Mouse (Mus musculus) 3134 (cell line): ENCODE measurements around the gene Ezr.
A peak's percentile ranks its signal among the peaks of the same experiment; 100 is the strongest.

Experiments
- DNase-seq: peaks from one replicate; pipeline ENCODE4 v3.0.0-alpha.2; 2011; ENCODE audit warnings: low spot score; ENCODE audit not compliant: insufficient read length; ENCODE audit errors: extremely low read depth

Gene Ezr

GRCm38 (mm10) chr17:6794160-6794751, 11.7 kb upstream of the Ezr start:
- no peak for DNase-seq

DNA sequence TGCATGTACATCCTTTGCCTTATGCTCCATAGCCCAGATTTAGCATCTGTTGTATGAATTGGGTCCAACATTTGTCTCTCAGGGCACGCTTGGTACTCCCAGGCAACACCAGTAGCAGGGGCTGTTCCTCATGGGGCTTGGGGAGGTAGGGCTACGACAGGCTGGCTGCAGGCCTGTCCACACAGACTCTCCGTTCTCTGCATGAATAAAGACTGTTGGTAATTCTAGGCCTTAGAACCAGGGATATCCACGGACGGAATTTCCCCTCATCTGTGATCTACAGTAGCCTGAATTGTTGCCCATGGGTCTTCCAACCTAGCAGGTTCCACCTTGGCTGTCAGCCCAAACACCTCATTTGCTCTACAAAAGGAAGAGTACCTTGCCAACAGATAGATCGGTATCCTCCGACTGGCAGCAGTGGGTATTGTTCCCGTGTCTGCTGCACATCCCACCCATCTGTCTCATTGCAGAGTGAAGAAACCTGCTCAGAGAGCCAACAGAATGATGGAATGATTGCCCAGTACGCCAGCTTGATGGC, 7.1 kb upstream of the Ezr start:
- DNase-seq: no peak

GRCm38 (mm10) chr17:6789103-6789502, 6.5 kb upstream of the Ezr start:
- DNase-seq: peak; percentile 24

DNA sequence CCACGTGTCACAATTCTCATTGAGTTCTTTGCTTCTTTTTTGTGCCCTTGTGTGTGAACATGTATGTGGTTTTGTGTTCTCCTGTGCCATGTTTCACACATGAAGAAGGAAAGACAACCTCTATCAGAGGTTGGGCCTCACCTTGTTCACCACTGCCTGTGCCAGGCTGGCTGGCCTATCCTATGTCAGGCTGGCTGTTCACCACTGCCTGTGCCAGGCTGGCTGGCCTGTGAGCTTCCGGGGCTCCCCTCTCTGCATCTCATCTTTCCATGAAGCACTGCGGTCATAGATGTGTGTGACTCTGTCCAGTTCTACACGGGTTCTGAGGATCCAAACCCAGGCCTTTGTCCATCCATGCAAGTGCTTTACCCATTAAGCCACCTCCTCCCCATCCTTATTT, 4.7 kb upstream of the Ezr start:
- no peak for DNase-seq

- DNase-seq: no peak
Observed at GRCm38 (mm10) chr17:6783756-6784357, 1.3 kb upstream of the Ezr start.

DNA sequence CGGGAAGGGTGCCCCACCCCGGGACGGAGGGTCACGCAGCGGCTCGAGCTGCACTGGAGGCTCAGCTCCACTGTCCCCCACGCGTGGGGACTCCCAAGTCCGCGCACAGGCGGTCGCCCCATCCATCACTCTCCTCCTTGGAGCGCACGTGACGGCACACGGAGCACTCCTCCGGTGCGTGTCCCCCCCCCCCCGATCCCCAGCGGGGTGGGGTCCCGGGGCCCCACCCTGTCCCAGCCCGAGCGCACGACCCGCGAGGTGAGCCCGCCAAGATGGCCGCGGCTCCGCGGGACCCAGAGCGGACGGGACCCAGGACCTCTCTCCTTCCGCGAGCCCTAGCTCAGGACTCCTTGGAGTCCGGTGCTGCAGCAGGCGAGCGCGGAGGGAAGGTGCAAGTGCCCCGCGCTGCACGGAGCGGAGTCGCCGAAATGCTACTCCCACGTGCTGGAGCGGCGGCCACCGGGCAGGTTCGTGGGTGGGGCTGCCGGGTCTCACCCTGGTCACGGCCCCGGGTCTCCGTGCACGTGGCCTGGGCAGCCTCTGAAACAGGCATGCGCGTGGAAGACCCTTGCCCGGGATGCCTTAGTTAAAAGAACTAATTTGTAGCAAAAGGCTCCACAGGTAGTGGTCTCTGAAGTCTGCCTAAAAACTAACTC, 550 bp upstream of the Ezr start:
- DNase-seq: no peak

DNA sequence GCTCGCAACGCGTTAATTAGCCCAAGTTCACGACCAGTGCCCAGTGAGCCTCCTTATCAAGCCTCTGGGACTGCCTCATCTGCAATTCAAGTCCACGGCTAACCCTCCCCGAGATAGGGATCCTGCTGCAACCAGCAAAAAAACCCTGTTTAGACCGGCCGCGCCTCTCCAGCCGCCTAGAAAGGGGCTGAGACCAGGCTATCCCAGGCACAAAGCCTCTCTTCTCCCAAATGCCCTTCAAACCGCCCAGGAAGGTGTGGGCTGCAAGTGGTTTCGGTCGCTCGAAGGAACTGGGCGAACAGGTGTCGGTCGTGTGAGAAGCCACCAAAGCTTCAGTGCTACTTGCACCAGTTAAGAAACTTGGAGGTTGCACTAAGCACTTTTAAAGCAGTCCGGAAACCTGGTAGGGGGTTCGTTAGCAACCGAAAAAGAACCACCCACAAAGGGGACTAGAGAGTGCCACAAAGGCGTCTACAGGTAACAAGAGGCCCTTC, 504 bp downstream of the Ezr start:
- DNase-seq: no peak

DNA sequence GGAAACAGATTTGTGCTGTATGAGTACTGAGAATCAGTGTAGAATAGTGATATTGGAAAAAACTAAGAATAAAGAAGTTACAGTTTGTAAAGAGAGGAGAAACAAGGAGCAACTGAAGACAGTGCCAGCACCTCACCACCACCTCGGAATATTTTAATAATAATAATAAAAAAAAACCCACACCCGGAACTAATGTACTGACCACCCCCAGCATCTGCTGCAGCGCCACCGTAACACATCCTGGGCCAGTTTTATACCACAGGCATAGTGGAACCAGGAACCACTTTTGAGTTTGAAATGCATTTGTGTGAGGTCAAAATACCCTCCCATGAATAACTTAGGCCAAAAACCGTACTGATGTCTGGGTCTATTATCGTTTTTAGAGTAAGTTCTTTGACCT, 1.3 kb downstream of the Ezr start:
- no peak for DNase-seq

GRCm38 (mm10) chr17:6780521-6781115, 2.0 kb downstream of the Ezr start:
- no peak for DNase-seq

DNA sequence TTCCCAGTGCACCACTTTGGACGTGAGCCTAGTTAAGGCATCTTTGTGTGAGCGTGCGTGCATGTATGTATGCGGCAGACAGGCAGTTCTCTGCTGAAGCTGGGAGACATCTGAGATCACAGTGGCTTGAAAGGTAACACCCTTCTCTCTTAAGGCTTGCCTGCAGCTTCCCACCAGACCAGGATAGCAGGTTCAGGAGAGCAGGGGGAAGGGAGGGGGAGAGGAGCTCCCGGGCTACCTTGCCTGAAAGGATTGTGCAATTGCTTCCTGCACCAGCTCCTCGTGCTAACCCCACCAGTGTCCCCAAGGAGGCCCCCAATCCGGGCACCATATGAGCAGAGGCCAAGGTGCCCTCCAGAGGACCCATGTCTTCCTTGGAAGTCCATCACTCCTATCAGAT, 3.0 kb downstream of the Ezr start:
- DNase-seq: peak; percentile 38

DNA sequence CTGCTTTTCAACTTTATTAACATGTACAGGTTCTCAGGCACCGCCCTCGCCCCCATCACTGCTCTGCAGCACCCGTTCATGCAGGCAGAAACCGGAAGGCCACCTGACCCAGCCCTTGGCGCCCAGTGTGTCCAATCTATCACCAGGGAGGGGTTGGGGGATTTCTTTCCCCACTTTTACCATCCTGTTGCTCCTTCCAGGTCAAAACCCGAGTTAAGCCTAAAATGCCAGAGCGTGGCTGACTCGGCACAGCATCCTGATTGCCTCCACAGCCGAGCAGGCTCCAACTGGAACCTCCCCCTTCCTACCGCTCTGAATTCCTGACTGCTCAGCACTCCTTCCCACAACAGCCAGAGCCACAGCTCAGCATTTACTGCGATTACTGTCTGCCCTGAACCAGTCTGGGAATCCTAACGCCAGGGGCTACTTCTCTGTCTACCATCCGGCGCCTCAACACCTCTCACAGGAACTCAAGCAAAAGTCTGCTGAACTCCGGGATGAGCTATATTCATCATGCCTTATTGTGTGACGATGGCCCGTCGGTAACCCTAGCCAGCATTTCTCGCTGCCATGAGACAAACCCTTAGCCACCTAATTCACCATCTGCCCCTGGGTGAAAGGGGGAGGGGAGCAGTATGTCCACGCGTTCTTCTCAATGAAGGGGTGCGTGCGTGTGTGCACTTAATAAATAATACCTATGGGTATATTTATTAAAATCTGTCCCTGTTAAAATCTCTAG, 3.6 kb downstream of the Ezr start:
- peak; percentile 71 for DNase-seq

DNA sequence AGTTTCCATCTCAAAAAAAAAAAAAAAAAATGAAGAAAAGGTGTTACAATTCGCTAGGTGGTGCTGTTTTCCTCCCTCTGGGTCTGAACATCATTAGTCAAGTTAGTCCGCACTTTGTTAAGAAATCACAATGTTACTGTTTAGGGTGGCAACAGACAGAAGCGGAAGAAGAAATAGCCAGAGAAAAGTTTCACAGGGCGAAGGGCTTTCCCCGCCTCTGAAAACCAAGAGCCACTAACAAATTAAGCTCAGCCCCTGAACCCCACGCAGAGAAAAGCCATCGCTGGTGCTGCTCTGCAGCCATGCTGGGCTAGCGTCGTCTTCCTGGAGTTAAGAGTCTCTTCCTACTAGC, 4.3 kb downstream of the Ezr start:
- DNase-seq: peak; percentile 60

- no peak for DNase-seq
Observed at GRCm38 (mm10) chr17:6777629-6778331, 4.8 kb downstream of the Ezr start.

GRCm38 (mm10) chr17:6777061-6777460, 5.5 kb downstream of the Ezr start:
- no peak for DNase-seq

- no peak for DNase-seq
Observed at GRCm38 (mm10) chr17:6776576-6776975, 6.0 kb downstream of the Ezr start.

DNA sequence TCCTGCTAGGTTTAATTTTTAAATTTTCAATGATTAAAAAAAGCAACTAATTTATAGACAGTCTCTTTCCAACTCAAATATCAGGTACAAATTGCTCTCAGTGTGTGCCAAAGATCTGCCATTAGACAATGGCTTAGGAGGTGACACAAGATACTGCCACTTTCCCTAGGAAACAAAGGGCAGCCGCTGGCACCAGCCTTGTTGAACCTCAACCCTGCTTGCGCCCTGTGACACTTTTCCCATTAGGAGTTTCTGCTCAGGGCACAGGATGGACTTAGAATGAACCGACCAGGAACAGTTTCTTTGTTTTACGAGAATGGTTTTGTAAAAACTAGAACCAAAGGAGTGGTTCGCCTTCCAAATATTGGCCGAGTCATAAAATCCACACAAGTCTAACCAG, 6.5 kb downstream of the Ezr start:
- no peak for DNase-seq

DNA sequence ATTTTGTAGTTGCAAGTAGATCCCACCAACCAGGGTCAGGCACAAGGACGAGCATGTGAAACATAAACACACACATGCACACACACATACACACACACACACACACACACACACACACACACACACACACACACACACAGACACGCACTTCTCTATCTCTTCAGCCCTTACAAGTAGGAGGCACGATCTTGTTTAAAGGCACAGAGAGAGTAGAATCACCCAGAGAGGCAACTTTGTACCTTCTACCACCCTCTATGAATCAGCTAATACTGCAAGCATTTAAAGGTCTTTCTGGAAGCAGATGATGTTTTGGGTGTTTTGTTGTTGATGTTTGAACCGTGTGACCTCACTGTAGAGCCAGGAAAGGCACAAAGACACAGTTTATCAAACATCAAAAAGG, 6.9 kb downstream of the Ezr start:
- DNase-seq: no peak

DNA sequence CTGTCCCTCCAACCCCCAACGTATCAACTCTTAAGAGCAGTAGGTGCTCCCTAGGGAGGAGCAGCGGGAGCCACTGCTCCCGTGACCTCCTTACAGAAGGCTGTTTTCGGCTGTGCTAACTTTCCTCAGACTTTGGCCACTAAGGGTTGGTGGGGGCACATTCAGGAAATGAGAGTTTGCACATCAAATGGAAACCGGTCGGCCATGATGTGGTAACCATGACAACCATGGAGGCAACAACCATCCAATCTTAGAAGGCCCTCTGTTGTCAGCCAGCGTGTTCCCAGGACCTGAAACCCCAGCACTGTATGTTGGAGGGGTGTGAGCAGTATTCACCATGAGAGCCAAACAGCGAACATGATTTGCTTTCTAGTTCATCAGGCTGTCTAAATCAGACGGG, 7.4 kb downstream of the Ezr start:
- DNase-seq: no peak

DNA sequence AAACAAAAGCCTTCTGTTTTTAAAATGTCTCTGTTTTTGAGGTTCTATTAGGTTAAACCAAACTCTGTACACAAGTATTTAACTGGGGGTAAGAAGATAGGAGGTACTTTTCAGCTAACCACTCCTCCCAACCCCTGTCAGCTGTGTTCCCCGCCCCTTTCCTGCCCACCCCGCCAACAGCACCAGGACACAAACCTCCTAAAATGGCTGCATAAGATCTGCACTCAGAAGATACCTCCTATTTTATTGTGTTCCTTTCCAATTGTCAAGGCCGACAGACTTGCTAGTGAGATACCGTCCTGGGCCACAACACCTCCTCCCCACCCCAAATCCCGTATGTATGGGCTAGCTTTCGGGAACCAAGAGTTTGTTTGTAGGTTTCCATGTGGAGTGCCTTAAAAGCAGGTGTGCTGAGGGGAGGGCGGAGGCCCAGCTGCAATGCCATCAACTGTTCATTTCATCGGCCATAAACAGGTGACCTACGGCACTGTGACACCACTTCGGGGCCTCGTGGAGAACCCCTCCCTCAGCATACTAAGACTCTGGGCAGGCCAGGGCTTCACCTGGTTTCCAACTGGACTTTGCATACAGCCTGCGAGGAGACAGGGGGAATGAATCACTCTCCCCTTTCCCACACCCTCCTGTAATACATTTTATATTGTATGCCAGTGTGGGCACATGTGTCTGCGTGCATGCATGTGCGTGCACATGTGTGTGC, 9.2 kb downstream of the Ezr start:
- no peak for DNase-seq

DNA sequence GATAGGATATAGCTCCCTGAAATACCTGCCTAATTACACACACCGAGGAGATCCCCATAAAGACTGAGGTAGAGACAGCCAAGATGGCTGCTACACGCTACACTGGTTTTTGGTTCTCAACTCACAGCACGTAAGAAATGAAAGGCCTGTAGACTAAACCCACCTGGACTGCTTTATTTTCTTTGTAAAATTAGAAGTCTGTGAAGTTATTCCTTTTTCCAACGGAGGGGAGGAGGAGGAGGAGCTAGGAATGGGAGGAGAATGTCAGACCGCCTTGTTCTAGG, 10.2 kb downstream of the Ezr start:
- DNase-seq: no peak
